Mouse (Mus musculus): ENCODE results near the gene Tmem131l. TPM values are rescaled to one million over a fixed set of nuclear protein-coding genes. Genes with fewer than 3 reads are reported as not detected.
"Not testable (repeated sequence)": the region's sequence is repeated elsewhere in the genome, so short reads cannot be mapped to it uniquely, and the experiment has no call there.

The Tmem131l gene
- polyA plus RNA-seq, 1 experiment from 2014 or later: 74.9 TPM

DNA sequence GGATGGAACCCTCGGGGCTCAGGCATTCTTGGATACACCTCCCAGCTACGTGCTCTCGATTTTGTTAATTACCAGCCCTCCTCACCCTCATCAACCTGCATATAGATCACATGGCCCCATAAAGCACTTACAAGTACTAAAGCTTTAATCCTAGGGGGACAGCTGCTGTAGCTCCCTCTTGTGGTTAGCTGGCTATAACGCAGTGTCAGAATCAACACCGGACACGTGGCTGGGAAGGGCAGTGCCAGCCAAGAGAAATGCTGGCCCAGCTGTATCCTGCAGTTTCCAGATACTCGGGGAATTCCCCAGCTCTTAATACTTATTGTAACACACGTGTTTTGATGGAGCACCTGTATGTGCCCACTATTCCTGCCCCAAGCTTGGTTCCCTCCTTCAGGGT is 140.4 kb downstream of the Tmem131l start:
- H3K4me2 ChIP-seq (replicated peaks): no peak overlapping the region
- no peak overlapping the region for H3K27ac ChIP-seq
- H3K9me3 ChIP-seq: no peaks in the 10 kb centered on the region
- H3K27me3 ChIP-seq: no peaks in the 10 kb centered on the region
- no peak overlapping the region for H3K9ac ChIP-seq
- no peak for ATAC-seq (ENCODE audit: insufficient number of reproducible peaks, insufficient read depth, low FRiP score, low TSS enrichment)
- H3K4me3 ChIP-seq: no peak overlapping the region
- 62% methylated on average over 8 of the region's 8 CpGs for WGBS
- H3K36me3 ChIP-seq: peaks cover 74% of the 10 kb centered on the region
- H3K4me1 ChIP-seq: no peaks in the 10 kb centered on the region

GRCm38 (mm10) chr3:83898246-83898645 is 141.7 kb downstream of the Tmem131l start:
- Histone ChIP-seq H3K27me3 (no peaks in the 10 kb centered on the region), H3K27ac (no peak overlapping the region), H3K9me3 (no peaks in the 10 kb centered on the region), H3K36me3 (peaks cover 62% of the 10 kb centered on the region), H3K4me2 (replicated peaks) (no peak overlapping the region), H3K4me3 (no peak overlapping the region), H3K4me1 (no peaks in the 10 kb centered on the region), H3K9ac (no peak overlapping the region)
- ATAC-seq (ENCODE audit: insufficient number of reproducible peaks, insufficient read depth, low FRiP score, low TSS enrichment): no peak
- WGBS: 96% methylated on average over 9 of the region's 9 CpGs

GRCm38 (mm10) chr3:83895811-83896210 is 144.2 kb downstream of the Tmem131l start:
- Histone ChIP-seq H3K27me3 (no peaks in the 10 kb centered on the region), H3K27ac (no peak overlapping the region), H3K9me3 (0 out of 2 replicates have a peak, but pooled peaks cover 4% of the 10 kb centered on the region), H3K4me3 (no peak overlapping the region), H3K4me2 (replicated peaks) (no peak overlapping the region), H3K4me1 (no peaks in the 10 kb centered on the region), H3K9ac (no peak overlapping the region), H3K36me3 (peaks cover 37% of the 10 kb centered on the region)
- WGBS: 34% methylated on average over 3 of the region's 3 CpGs
- no peak for ATAC-seq (ENCODE audit: insufficient number of reproducible peaks, insufficient read depth, low FRiP score, low TSS enrichment)

DNA sequence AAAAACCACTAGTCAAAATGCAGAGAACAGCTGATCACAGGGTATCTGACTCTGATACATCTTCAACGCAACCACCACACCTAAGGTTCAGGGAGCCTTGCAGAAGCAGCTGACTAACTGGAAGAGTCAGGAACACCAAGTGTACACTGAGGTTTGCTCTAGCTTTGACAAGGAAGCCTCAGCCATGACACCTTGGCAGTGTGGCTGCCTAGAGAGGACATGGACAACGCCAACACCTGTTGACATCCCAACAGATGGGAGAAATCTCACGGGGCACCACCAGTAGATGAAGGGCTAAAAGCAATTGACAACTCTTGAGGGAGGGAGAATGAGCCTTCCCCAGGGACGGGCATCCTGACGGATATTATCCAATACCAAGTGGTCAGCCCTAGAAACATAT is 144.9 kb downstream of the Tmem131l start:
- Histone ChIP-seq H3K27ac (no peak overlapping the region), H3K4me2 (replicated peaks) (no peak overlapping the region), H3K4me3 (no peak overlapping the region), H3K9me3 (0 out of 2 replicates have a peak, but pooled peaks cover 4% of the 10 kb centered on the region), H3K9ac (no peak overlapping the region), H3K36me3 (peaks cover 30% of the 10 kb centered on the region), H3K4me1 (no peaks in the 10 kb centered on the region), H3K27me3 (no peaks in the 10 kb centered on the region)
- 93% methylated on average over 5 of the region's 5 CpGs for WGBS
- no peak for ATAC-seq (ENCODE audit: insufficient number of reproducible peaks, insufficient read depth, low FRiP score, low TSS enrichment)

DNA sequence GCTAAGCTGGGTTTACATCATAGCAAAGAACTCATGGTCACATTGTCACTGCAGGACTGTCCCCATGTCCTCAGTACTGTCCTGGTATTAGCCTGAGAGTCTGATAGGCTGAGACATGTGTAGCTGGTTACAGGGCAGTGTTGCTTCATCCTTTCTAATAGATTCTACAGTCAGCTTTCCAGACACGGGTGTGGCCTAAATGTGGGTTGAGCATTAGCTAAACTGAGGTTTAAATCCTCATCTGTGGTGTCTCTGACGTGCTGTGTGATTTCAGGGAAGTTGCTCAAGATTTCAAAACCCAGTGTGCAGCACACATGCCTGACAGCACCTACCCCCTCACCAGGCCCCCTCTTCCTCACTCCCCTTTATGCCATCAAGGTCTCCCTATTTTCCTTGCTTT is 154.8 kb downstream of the Tmem131l start:
- WGBS: 72% methylated on average over 2 of the region's 2 CpGs
- no peak for ATAC-seq (ENCODE audit: insufficient number of reproducible peaks, insufficient read depth, low FRiP score, low TSS enrichment)
- H3K27me3 ChIP-seq: no peaks in the 10 kb centered on the region
- H3K27ac ChIP-seq: no peak overlapping the region
- H3K4me2 ChIP-seq (replicated peaks): no peak overlapping the region
- H3K4me3 ChIP-seq: no peak overlapping the region
- no peaks in the 10 kb centered on the region for H3K4me1 ChIP-seq
- H3K9ac ChIP-seq: no peak overlapping the region
- H3K9me3 ChIP-seq: no peaks in the 10 kb centered on the region
- no peaks in the 10 kb centered on the region for H3K36me3 ChIP-seq

DNA sequence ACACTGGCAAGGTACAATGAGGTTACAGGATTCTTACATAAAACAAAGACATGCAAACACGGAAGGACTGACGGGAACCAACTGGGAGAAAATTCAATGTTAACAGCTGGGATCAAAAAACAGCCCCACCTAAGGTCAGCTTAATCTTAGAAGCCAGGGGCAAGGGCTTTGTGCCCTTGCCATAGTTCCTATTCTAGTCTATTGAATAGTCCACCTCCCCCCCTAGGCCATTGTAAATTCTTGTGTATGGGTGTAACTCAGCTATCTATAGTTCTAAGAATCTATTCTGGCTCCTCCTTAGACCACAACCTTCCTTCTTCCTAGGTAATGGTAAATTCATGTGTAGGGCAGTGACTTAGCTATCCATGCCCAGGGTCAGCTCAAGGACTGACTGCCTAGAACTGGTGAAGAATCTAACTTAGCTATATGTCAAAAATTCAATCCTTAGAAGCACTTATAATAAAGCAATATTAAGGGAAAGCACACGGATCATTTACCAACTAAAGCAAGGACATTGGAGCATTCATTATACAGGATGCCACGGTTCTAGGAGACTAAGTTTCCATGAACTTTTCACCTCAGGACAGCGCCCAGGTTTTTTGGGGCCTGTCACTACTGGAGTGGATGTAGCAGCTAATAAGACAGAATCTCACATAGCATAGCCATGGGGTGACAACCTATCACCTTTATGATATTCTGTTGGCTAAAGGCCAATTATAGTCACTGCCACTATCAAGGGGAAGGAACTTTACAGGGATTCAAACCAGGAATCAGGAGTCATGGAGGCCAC is 160.5 kb downstream of the Tmem131l start:
- not testable (repeated sequence) for H3K4me2 ChIP-seq (replicated peaks); H3K27ac ChIP-seq; H3K9me3 ChIP-seq; H3K4me1 ChIP-seq; H3K36me3 ChIP-seq; H3K27me3 ChIP-seq; ATAC-seq (ENCODE audit: insufficient number of reproducible peaks, insufficient read depth, low FRiP score, low TSS enrichment); H3K4me3 ChIP-seq; H3K9ac ChIP-seq
- WGBS: 89% methylated on average over 5 of the region's 5 CpGs

GRCm38 (mm10) chr3:83878801-83879200 is 161.2 kb downstream of the Tmem131l start:
- H3K4me2 ChIP-seq (replicated peaks): no peak overlapping the region
- ATAC-seq (ENCODE audit: insufficient number of reproducible peaks, insufficient read depth, low FRiP score, low TSS enrichment): no peak
- H3K9me3 ChIP-seq: no peaks in the 10 kb centered on the region
- no peaks in the 10 kb centered on the region for H3K27me3 ChIP-seq
- no peak overlapping the region for H3K9ac ChIP-seq
- H3K27ac ChIP-seq: no peak overlapping the region
- WGBS: 90% methylated on average over 4 of the region's 4 CpGs
- no peak overlapping the region for H3K4me3 ChIP-seq
- H3K36me3 ChIP-seq: no peaks in the 10 kb centered on the region
- no peaks in the 10 kb centered on the region for H3K4me1 ChIP-seq

DNA sequence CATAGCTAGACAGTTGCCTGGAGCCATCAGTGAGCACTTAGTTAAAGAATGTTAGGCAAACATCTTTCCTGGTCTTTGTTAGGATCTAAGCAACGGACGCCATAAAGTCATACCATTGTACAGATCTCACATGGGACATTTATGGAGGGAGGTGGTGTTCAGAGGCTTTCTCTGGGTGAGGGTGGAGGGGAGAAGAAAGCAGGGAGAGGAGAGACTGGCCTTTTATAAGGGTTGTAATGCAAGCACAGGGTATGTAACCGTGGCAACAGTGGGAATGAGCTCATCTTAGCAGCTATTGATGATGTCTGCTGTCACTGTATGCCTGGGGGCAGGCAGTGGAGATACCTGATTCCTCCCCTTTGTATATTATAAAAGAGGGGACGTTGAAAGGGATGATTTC is 163.7 kb downstream of the Tmem131l start:
- Histone ChIP-seq H3K9me3 (no peaks in the 10 kb centered on the region; the same call in 1 of the 2 replicates), H3K4me2 (replicated peaks) (no peak overlapping the region), H3K36me3 (no peaks in the 10 kb centered on the region), H3K9ac (no peak overlapping the region), H3K27me3 (no peaks in the 10 kb centered on the region), H3K4me3 (no peak overlapping the region), H3K4me1 (no peaks in the 10 kb centered on the region), H3K27ac (no peak overlapping the region)
- no peak for ATAC-seq (ENCODE audit: insufficient number of reproducible peaks, insufficient read depth, low FRiP score, low TSS enrichment)
- 73% methylated on average over 4 of the region's 4 CpGs for WGBS

- not testable (repeated sequence) for ATAC-seq (ENCODE audit: insufficient number of reproducible peaks, insufficient read depth, low FRiP score, low TSS enrichment); H3K9ac ChIP-seq; H3K4me2 ChIP-seq (replicated peaks); H3K4me3 ChIP-seq; H3K27me3 ChIP-seq; H3K36me3 ChIP-seq; H3K4me1 ChIP-seq; H3K27ac ChIP-seq; H3K9me3 ChIP-seq
- 73% methylated on average over 2 of the region's 2 CpGs for WGBS
These were observed 164.9 kb downstream of the Tmem131l start for GRCm38 (mm10) chr3:83875078-83875477.

DNA sequence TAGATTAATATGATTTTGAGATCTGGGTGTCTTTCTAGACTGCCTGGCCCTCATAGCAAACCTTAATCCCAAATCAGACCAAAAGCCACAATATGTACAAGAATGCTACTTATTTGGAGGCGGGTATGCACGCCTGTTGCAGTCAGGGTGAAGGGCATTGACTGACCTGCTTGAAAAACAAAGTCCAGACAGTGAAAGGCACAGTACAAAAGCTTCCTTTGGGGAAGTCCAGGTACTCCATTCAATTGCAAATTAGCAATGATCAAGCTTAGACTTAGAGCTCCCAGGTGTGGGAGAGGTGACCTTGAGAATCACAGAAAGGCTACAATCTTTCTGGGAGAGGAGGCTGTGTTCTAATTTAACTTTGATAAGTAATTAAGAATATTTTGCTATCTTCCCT is 167.1 kb downstream of the Tmem131l start:
- not testable (repeated sequence) for H3K36me3 ChIP-seq; H3K27ac ChIP-seq; H3K9me3 ChIP-seq; H3K4me1 ChIP-seq; H3K4me3 ChIP-seq; H3K4me2 ChIP-seq (replicated peaks); H3K9ac ChIP-seq; ATAC-seq (ENCODE audit: insufficient number of reproducible peaks, insufficient read depth, low FRiP score, low TSS enrichment); H3K27me3 ChIP-seq
- 82% methylated on average over 2 of the region's 2 CpGs for WGBS

DNA sequence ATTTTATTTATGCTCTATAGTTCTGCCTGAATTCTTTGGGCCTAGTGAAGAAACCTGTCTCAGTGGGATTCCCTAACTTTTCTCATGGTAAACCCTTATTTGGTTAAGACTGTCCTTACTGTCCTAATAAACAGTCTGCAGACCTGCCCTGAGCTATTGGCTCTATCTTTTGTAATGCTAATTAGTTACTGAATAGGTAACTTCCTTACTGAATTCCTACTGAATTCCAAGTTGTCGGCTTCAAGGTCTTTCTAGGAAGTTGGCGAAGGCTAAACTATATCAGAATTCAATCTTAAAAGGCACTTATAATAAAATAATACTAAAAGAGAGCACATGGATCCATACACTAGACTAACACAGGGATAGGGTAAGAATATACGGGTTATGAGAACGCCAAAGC is 168.0 kb downstream of the Tmem131l start:
- WGBS: 91% methylated on average over 4 of the region's 4 CpGs
- not testable (repeated sequence) for H3K9ac ChIP-seq; H3K9me3 ChIP-seq; H3K4me2 ChIP-seq (replicated peaks); H3K27ac ChIP-seq; H3K4me1 ChIP-seq; H3K27me3 ChIP-seq; H3K4me3 ChIP-seq; H3K36me3 ChIP-seq; ATAC-seq (ENCODE audit: insufficient number of reproducible peaks, insufficient read depth, low FRiP score, low TSS enrichment)

DNA sequence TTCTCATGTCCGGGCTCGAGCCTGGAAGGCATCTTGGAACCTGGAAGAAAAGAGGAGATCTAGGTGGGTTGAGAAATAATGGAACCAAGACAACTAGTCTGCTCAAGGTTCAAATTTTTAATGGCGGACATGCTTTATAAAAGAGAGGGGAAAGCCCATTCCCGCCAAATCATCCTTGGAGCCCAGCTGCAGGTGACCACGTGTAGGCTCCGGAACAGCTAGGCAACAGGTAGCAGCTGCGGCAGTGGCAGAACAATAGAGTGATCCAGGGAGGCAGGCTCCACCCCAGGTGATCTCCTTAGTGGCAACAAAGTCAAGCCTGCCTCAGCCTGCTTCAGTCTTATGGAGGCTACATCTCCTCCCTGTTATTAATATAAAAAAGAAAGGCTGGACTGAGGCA is 168.4 kb downstream of the Tmem131l start:
- not testable (repeated sequence) for H3K9ac ChIP-seq, H3K4me1 ChIP-seq

More for the DNA sequence above, 168.4 kb downstream of the Tmem131l start:
- H3K36me3 ChIP-seq; H3K9me3 ChIP-seq; H3K27ac ChIP-seq; H3K4me3 ChIP-seq; ATAC-seq (ENCODE audit: insufficient number of reproducible peaks, insufficient read depth, low FRiP score, low TSS enrichment); H3K4me2 ChIP-seq (replicated peaks); H3K27me3 ChIP-seq: not testable (repeated sequence)
- WGBS: 85% methylated on average over 7 of the region's 7 CpGs
